Mouse (Mus musculus): ENCODE results near the gene Arhgef17.

DNA sequence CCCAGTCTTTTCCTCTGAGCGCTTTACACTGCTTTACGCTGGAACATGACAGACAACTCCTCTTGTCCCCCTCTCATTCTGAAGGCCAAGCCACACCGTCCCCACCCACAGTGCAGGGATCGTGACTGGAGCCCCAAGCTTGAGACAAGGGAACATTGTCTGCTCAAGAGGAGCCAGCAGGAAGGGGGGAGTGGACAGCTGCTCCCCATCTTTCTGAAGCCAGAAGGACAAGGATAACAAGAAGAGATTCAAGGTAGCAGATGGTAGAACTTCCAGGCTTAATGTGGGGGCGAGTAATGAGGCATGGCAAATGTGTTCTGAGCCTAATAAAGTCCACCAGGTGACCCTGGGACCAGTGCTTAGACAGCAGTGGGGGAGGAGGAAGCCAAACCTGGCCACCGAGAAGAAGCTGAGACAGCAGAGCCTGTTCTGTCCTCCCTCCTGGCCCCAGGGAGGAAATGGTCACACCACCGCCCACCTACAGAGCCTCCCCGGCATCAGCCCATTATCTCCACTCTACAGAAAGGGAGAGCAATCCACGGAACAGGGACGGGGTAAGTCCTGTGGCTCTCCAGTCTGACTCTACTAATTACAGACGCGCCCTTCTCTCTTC, 5.5 kb downstream of the Arhgef17 start:
- TF ChIP-seq CTCF (IDR thresholded peaks at IDR 0.05; ENCODE audit: extremely low read depth, insufficient read length, insufficient replicate concordance, low read depth, low read length) (no peak), POLR2A (IDR thresholded peaks at IDR 0.05; ENCODE audit: low read depth, low read length) (no peak)

Data from small intestine, adult 2 months (tissue).